Mouse (Mus musculus) embryonic facial prominence, embryonic 12.5 days (tissue): ENCODE measurements around the gene Fam20b. TPM values are rescaled to one million over a fixed set of nuclear protein-coding genes. Genes with fewer than 3 reads are reported as not detected.

ENCODE experiments used
- ATAC-seq: fragments of 200-750 bp; cut with Nextera tagmentation; 2 replicates; pipeline ENCODE4 v1.8.0; 2017; ENCODE audit not compliant: insufficient number of reproducible peaks, insufficient read depth, low FRiP score, low TSS enrichment
- H3K27ac ChIP-seq: fragments of 300-500 bp; sonication (generic); 2 replicates; pipeline ENCODE4 v1.5.1; 2016; ENCODE audit warnings: mild to moderate bottlenecking
- H3K27me3 ChIP-seq: fragments of 300-500 bp; sonication (generic); 2 replicates; pipeline ENCODE4 v1.6.1; 2016; ENCODE audit warnings: mild to moderate bottlenecking, moderate library complexity
- H3K36me3 ChIP-seq: fragments of 300-500 bp; sonication (generic); 2 replicates; pipeline ENCODE4 v1.6.1; 2016; ENCODE audit warnings: mild to moderate bottlenecking
- H3K4me1 ChIP-seq: fragments of 300-500 bp; sonication (generic); 2 replicates; pipeline ENCODE4 v1.6.1; 2016
- H3K4me2 ChIP-seq: fragments of 300-500 bp; sonication (generic); replicated peaks from 2 replicates; pipeline ENCODE4 v1.6.1; 2016; ENCODE audit warnings: mild to moderate bottlenecking, moderate library complexity
- H3K4me3 ChIP-seq: fragments of 300-500 bp; sonication (generic); 2 replicates; pipeline ENCODE4 v1.5.1; 2016; ENCODE audit warnings: mild to moderate bottlenecking
- H3K9ac ChIP-seq: fragments of 300-500 bp; sonication (generic); 2 replicates; pipeline ENCODE4 v1.6.1; 2016; ENCODE audit warnings: mild to moderate bottlenecking, moderate library complexity
- H3K9me3 ChIP-seq: fragments of 300-500 bp; sonication (generic); 2 replicates; pipeline ENCODE4 v1.6.1; 2016; ENCODE audit warnings: mild to moderate bottlenecking, moderate library complexity
- WGBS: fragments of 180-500 bp; shearing (Covaris S2); methylation state at CpG from one replicate; pipeline ENCODE4 v1.1.7; 2016; 5-methylcytosine and 5-hydroxymethylcytosine counted together
- polyA plus RNA-seq: library from polyadenylated mRNA; unstranded; fragments of >200 nt; fragmentation: Nextera tagmentation; extraction: Ambion mirVana; gene quantifications from 2 replicates; pipeline ENCODE4 v1.2.1, GENCODE M21; 2016

Fam20b gene
- polyA plus RNA-seq, 1 experiment from 2014 or later, result 26.2 TPM

DNA sequence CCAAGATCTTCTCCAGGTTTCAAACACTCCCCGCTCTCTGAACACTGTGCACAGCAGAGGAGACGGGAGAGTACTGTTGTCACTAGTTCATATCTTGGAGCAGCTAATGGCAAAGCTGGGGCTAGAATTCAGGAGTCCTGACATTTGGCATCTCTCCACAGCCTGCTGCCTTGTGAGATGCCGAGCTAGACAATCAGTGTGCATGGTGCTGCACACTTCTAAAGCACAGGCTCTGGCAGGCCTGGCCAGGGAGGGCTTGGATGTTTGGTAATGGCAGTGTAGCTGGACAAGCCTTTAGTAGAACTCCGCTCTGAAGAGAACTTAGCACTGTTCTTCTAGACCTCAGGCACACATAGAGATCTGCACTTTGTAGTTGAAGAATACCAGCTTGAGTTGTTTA, 72.9 kb downstream of the Fam20b start:
- no peaks in the 10 kb centered on the region for H3K9me3 ChIP-seq
- no peaks in the 10 kb centered on the region for H3K27me3 ChIP-seq
- peaks cover 22% of the 10 kb centered on the region for H3K4me1 ChIP-seq
- H3K36me3 ChIP-seq, result peaks cover 26% of the 10 kb centered on the region
- no peak for ATAC-seq
- no peak overlapping the region for H3K9ac ChIP-seq
- no peak overlapping the region for H3K27ac ChIP-seq
- no peak overlapping the region for H3K4me3 ChIP-seq
- 83% methylated on average over 4 of the region's 4 CpGs for WGBS
- H3K4me2 ChIP-seq, result no peak overlapping the region

GRCm38 (mm10) chr1:156644780-156645523, 73.9 kb downstream of the Fam20b start:
- Histone ChIP-seq H3K9me3 (no peaks in the 10 kb centered on the region), H3K36me3 (peaks cover 36% of the 10 kb centered on the region), H3K27me3 (no peaks in the 10 kb centered on the region), H3K4me3 (no peak overlapping the region), H3K4me1 (peaks cover 22% of the 10 kb centered on the region), H3K27ac (no peak overlapping the region), H3K4me2 (no peak overlapping the region), H3K9ac (no peak overlapping the region)
- WGBS, result 63% methylated on average over 13 of the region's 13 CpGs
- no peak for ATAC-seq

DNA sequence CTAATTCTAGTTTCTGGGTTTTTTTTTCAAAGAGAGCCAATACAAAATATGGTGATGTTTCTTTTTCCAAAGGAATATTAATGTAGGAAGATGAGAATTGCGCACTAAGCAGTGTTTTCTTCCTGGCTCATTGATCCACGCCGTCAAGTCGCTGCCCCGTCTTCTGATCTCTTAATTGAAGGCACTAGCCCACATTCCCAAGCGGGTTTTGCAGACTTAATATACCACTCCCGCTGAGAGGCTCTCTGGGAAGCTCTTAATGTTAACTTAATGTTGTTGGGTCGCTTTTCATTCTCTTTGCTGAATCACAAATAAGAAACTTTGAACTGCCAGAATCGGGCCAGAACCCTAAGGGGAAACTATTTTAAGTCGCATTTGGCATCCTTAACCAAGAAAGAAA, 74.8 kb downstream of the Fam20b start:
- 44% methylated on average over 10 of the region's 10 CpGs for WGBS
- Histone ChIP-seq H3K9ac (no peak overlapping the region), H3K4me3 (no peak overlapping the region), H3K4me1 (peaks cover 22% of the 10 kb centered on the region), H3K9me3 (no peaks in the 10 kb centered on the region), H3K4me2 (no peak overlapping the region), H3K27me3 (no peaks in the 10 kb centered on the region), H3K36me3 (peaks cover 36% of the 10 kb centered on the region), H3K27ac (no peak overlapping the region)
- ATAC-seq, result no peak

GRCm38 (mm10) chr1:156642813-156643212, 76.1 kb downstream of the Fam20b start:
- Histone ChIP-seq H3K9me3 (no peaks in the 10 kb centered on the region), H3K4me2 (no peak overlapping the region), H3K4me3 (no peak overlapping the region), H3K36me3 (peaks cover 36% of the 10 kb centered on the region), H3K9ac (no peak overlapping the region), H3K27me3 (no peaks in the 10 kb centered on the region), H3K4me1 (peaks cover 22% of the 10 kb centered on the region), H3K27ac (no peak overlapping the region)
- 57% methylated on average over 12 of the region's 12 CpGs for WGBS
- peak; percentile 68 for ATAC-seq

DNA sequence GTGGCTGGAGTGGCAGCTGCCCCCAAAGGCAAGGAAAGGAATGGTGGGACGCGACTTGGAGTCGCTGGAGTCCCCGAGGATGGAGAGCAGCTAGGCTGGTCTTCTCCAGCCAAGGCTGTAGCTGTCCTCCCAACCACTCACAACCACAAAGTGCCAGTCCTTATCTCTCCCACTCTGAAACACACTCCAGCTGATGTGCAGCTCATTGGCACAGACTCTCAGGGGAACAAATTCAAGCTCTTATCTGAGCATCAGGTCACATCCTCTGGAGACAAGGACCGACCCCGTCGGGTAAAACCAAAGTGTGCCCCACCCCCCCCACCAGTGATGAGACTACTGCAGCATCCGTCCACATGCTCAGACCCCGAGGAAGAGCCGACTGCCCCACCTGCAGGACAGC, 77.1 kb downstream of the Fam20b start:
- no peaks in the 10 kb centered on the region for H3K9me3 ChIP-seq

DNA sequence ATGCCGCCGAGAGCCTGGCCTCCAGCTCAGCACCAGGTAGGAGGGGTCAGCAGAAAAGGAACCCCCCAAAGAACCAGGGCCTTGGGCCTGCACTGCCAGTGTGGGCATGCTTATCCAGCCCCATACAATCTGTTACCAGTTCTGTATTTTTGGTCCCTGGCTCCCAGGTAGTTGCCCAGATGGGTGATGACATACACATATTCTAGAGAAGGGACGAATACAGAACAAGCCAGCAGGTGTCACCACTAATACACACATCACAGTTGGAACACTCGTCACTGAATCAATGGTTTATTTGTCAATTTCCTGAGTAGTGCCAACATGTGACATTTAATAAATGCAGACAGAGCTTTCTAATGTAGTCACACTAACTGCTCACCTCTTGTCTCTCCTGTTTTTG, 78.3 kb downstream of the Fam20b start:
- no peak overlapping the region for H3K4me3 ChIP-seq
- no peaks in the 10 kb centered on the region for H3K9me3 ChIP-seq
- peaks cover 22% of the 10 kb centered on the region for H3K4me1 ChIP-seq
- H3K9ac ChIP-seq, result no peak overlapping the region
- 79% methylated on average over 4 of the region's 4 CpGs for WGBS
- no peak overlapping the region for H3K4me2 ChIP-seq
- no peak for ATAC-seq
- no peak overlapping the region for H3K27ac ChIP-seq
- H3K36me3 ChIP-seq, result peaks cover 46% of the 10 kb centered on the region
- no peaks in the 10 kb centered on the region for H3K27me3 ChIP-seq

More for the DNA sequence above, 77.1 kb downstream of the Fam20b start:
- H3K27me3 ChIP-seq, result no peaks in the 10 kb centered on the region
- H3K4me2 ChIP-seq, result no peak overlapping the region
- no peak overlapping the region for H3K9ac ChIP-seq
- peaks cover 22% of the 10 kb centered on the region for H3K4me1 ChIP-seq
- H3K4me3 ChIP-seq, result no peak overlapping the region
- peaks cover 36% of the 10 kb centered on the region for H3K36me3 ChIP-seq
- ATAC-seq, result no peak
- H3K27ac ChIP-seq, result no peak overlapping the region
- WGBS, result 87% methylated on average over 10 of the region's 10 CpGs

GRCm38 (mm10) chr1:156639455-156639854, 79.4 kb downstream of the Fam20b start:
- peaks cover 57% of the 10 kb centered on the region for H3K36me3 ChIP-seq
- no peak overlapping the region for H3K4me2 ChIP-seq
- no peak overlapping the region for H3K4me3 ChIP-seq
- peaks cover 16% of the 10 kb centered on the region; the same call in 1 of the 2 replicates for H3K4me1 ChIP-seq
- H3K9me3 ChIP-seq, result no peaks in the 10 kb centered on the region
- WGBS, result 68% methylated on average over 5 of the region's 5 CpGs
- no peak overlapping the region for H3K9ac ChIP-seq
- no peak overlapping the region for H3K27ac ChIP-seq
- no peak for ATAC-seq
- H3K27me3 ChIP-seq, result no peaks in the 10 kb centered on the region

DNA sequence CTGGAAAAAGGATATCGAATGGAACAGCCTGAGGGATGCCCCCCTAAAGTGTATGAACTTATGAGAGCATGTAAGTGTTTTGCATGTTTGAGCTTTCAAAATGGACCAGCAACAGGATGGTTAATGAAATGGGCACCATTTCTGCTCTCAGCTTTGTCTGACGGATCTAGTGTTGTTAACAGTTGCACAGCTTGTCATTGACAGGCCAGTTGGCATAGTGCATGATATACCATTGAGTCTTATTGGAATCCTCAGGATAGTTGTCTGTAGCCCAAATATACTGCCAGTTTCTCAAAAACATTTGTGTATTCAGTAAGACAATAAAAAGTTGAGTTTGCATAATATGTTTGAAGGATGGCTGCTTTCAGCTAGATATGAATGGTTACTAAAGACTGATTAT, 83.7 kb downstream of the Fam20b start:
- no peak overlapping the region for H3K4me3 ChIP-seq
- H3K36me3 ChIP-seq, result peaks cover 64% of the 10 kb centered on the region
- no peaks in the 10 kb centered on the region for H3K4me1 ChIP-seq
- H3K27me3 ChIP-seq, result no peaks in the 10 kb centered on the region
- H3K27ac ChIP-seq, result no peak overlapping the region
- no peak for ATAC-seq
- H3K9me3 ChIP-seq, result no peaks in the 10 kb centered on the region
- H3K4me2 ChIP-seq, result no peak overlapping the region
- H3K9ac ChIP-seq, result no peak overlapping the region
- WGBS, result 75% methylated on average over 2 of the region's 2 CpGs

- Histone ChIP-seq H3K4me3 (no peak overlapping the region), H3K4me1 (no peaks in the 10 kb centered on the region), H3K27me3 (no peaks in the 10 kb centered on the region), H3K9me3 (no peaks in the 10 kb centered on the region), H3K36me3 (peaks cover 69% of the 10 kb centered on the region), H3K27ac (no peak overlapping the region), H3K9ac (no peak overlapping the region), H3K4me2 (no peak overlapping the region)
- 77% methylated on average over 10 of the region's 10 CpGs for WGBS
- no peak for ATAC-seq
Observed at GRCm38 (mm10) chr1:156633095-156633494, 85.8 kb downstream of the Fam20b start.

DNA sequence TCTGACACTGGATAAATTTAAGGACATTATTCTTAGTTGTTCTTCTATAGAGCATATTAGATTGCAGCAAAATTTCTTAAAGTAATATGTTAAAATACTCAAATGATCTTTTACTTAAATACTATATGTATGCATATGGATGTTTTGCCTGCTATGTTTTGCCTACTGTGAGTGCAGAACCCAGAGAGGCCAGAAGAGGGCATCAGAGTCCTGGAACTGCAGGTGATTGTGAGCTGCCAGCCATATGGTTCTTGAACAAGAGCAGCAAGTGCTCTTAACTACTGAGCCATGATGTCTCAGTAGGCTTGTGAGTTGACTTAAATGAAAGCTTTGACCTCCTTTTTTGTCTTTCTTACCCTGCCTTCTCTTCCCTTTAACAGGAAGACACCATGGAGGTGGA, 87.9 kb downstream of the Fam20b start:
- no peak for ATAC-seq
- Histone ChIP-seq H3K36me3 (peaks cover 59% of the 10 kb centered on the region), H3K27ac (no peak overlapping the region)

DNA sequence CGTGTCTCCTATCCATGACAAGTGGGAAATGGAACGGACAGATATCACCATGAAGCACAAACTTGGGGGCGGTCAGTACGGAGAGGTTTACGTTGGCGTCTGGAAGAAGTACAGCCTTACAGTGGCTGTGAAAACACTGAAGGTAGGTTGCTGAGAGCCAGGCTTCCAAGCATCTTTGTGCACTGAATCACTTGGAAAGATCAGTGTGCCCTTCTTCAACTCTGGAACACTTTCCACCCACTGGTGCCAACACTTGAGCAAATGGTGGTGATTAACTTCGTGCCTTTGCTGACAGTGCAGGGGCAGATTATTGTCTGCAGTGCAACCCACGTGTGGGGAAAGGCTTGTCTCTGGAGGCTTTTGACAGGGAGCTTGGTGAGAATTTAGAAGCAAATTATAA, 88.9 kb downstream of the Fam20b start:
- 93% methylated on average over 8 of the region's 8 CpGs for WGBS
- Histone ChIP-seq H3K4me2 (no peak overlapping the region), H3K27ac (no peak overlapping the region), H3K4me1 (no peaks in the 10 kb centered on the region), H3K4me3 (no peak overlapping the region), H3K27me3 (no peaks in the 10 kb centered on the region), H3K36me3 (peaks cover 60% of the 10 kb centered on the region), H3K9me3 (no peaks in the 10 kb centered on the region), H3K9ac (no peak overlapping the region)
- no peak for ATAC-seq

More for the DNA sequence above, 87.9 kb downstream of the Fam20b start:
- H3K9ac ChIP-seq, result no peak overlapping the region
- H3K9me3 ChIP-seq, result no peaks in the 10 kb centered on the region
- no peak overlapping the region for H3K4me3 ChIP-seq
- no peaks in the 10 kb centered on the region for H3K27me3 ChIP-seq
- no peaks in the 10 kb centered on the region for H3K4me1 ChIP-seq
- H3K4me2 ChIP-seq, result no peak overlapping the region
